Mouse (Mus musculus) spleen, adult 2 months (tissue): ENCODE data around the gene Prps1l3. TPM values are rescaled to one million over a fixed set of nuclear protein-coding genes. Genes with fewer than 3 reads are reported as not detected.
"Not testable (repeated sequence)": the region's sequence is repeated elsewhere in the genome, so short reads cannot be mapped to it uniquely, and the experiment has no call there.

Source experiments
- DNase-seq, 2 experiments: peaks; one replicate each; pipeline versions ENCODE4 v3.0.0 to v3.0.0-alpha.2; 2012 to 2021; ENCODE audit warnings: low spot score in 2 of 2, low read depth in 1 of 2
- H3K27ac ChIP-seq: fragments of 200-500 bp; 2 replicates; pipeline ENCODE4 v1.5.1; 2012; ENCODE audit warnings: low read length, inconsistent platforms; ENCODE audit not compliant: insufficient read depth
- H3K27me3 ChIP-seq: fragments of 200-500 bp; 2 replicates; pipeline ENCODE4 v1.6.1; 2012; ENCODE audit warnings: mild to moderate bottlenecking, moderate library complexity, low read length, inconsistent platforms; ENCODE audit not compliant: control insufficient read depth, insufficient read depth
- H3K36me3 ChIP-seq: fragments of 200-500 bp; 2 replicates; pipeline ENCODE4 v1.6.1; 2012; ENCODE audit warnings: mild to moderate bottlenecking, low read length, inconsistent platforms; ENCODE audit not compliant: control insufficient read depth, insufficient read depth
- H3K4me1 ChIP-seq: fragments of 200-500 bp; 2 replicates; pipeline ENCODE4 v1.6.1; 2011; ENCODE audit warnings: inconsistent platforms; ENCODE audit not compliant: control insufficient read depth, insufficient read depth, insufficient read length
- H3K4me3 ChIP-seq: fragments of 200-500 bp; 2 replicates; pipeline ENCODE4 v1.5.1; 2011; ENCODE audit warnings: mild to moderate bottlenecking, inconsistent platforms; ENCODE audit not compliant: insufficient read depth, insufficient read length; ENCODE audit errors: extremely low read depth
- CTCF ChIP-seq: fragments of 200-500 bp; IDR thresholded peaks from 2 replicates; pipeline ENCODE4 v1.5.1; 2011; ENCODE audit warnings: mild to moderate bottlenecking, inconsistent platforms; ENCODE audit not compliant: insufficient read depth, insufficient read length, insufficient replicate concordance; ENCODE audit errors: extremely low read depth
- POLR2A ChIP-seq: fragments of 200-500 bp; IDR thresholded peaks from 2 replicates; pipeline ENCODE4 v1.6.1; 2011; ENCODE audit warnings: low read depth, low read length, inconsistent platforms
- WGBS: fragments of 180-500 bp; shearing (Covaris S2); methylation state at CpG from one replicate; pipeline ENCODE4 v1.1.7; 2018; 5-methylcytosine and 5-hydroxymethylcytosine counted together
- polyA plus RNA-seq: library from polyadenylated mRNA; depleted of rRNA; stranded (reverse); fragments of >200 nt; gene quantifications from 2 replicates; pipeline ENCODE4 v1.2.3, GENCODE M21; 2012

The Prps1l3 gene
- polyA plus RNA-seq, 1 experiment, result 10.6 TPM

- H3K36me3 ChIP-seq, result no peaks in the 10 kb centered on the region
- peak in 1 of 2 experiments; percentile 33 for DNase-seq
- H3K4me1 ChIP-seq, result peaks cover 3% of the 10 kb centered on the region
- H3K4me3 ChIP-seq, result peak overlapping the region; percentile 64
- H3K27me3 ChIP-seq, result no peaks in the 10 kb centered on the region
- TF ChIP-seq POLR2A (no peak), CTCF (no peak)
- no peak overlapping the region for H3K27ac ChIP-seq
- WGBS, result 10% methylated on average over 30 of the region's 30 CpGs
These were observed 18.6 kb upstream of the Prps1l3 start for GRCm38 (mm10) chr12:57211353-57212311.

GRCm38 (mm10) chr12:57212463-57212862, 17.7 kb upstream of the Prps1l3 start:
- not testable (repeated sequence) for H3K27me3 ChIP-seq, H3K4me1 ChIP-seq, H3K4me3 ChIP-seq, DNase-seq, H3K36me3 ChIP-seq, H3K27ac ChIP-seq
- 85% methylated on average over 5 of the region's 5 CpGs for WGBS

DNA sequence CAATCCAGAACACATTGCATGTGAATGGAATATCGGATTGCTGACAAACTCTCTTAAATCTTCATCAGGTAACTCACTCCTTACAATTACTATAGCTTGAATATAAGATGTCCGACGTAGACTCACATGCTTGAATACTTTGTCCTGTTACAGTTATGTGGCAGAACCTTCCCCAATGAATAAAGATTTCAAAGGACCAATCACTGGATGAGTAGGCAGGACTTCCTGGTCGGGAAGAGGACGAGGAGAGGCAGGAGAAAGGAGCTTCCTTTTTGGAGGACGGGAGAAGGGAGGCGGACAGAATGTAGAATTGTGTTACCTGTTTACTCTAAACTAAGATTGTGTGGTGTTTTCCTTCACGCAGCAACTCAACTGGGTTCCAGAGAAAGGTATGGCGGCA, 3.8 kb upstream of the Prps1l3 start:
- H3K36me3 ChIP-seq, result no peaks in the 10 kb centered on the region
- peaks cover 3% of the 10 kb centered on the region; the same call in 1 of the 2 replicates for H3K4me1 ChIP-seq
- 93% methylated on average over 9 of the region's 9 CpGs for WGBS
- H3K4me3 ChIP-seq, result no peak overlapping the region
- TF ChIP-seq POLR2A (no peak), CTCF (no peak)
- no peaks in the 10 kb centered on the region for H3K27me3 ChIP-seq
- DNase-seq, result no peak
- no peak overlapping the region for H3K27ac ChIP-seq

DNA sequence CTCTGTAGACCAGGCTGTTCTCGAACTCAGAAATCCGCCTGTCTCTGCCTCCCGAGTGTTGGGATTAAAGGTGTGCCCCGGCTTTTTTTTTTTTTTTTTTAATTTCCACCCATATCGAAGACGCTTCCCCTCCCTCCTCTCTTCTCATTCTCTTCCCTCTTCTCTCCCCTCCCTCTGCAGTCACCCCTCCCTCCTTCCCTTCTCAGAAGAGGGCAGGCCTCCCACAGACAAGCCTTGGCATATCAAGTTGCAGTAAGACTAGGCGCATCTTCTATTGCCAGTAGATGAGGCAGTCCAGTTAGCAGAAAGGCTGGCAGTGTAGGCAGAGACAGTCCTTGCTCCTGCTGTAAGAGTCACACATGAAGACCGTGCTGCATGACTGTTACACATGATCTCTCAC, 2.4 kb upstream of the Prps1l3 start:
- TF ChIP-seq POLR2A, result no peak
- no peak for TF ChIP-seq CTCF
- no peaks in the 10 kb centered on the region for H3K36me3 ChIP-seq
- H3K27me3 ChIP-seq, result no peaks in the 10 kb centered on the region
- whole genome bisulfite sequencing, result 80% methylated on average over 3 of the region's 8 CpGs
- H3K4me3 ChIP-seq, result no peak overlapping the region
- no peak for DNase-seq
- H3K4me1 ChIP-seq, result peaks cover 8% of the 10 kb centered on the region; the same call in 1 of the 2 replicates
- no peak overlapping the region for H3K27ac ChIP-seq

DNA sequence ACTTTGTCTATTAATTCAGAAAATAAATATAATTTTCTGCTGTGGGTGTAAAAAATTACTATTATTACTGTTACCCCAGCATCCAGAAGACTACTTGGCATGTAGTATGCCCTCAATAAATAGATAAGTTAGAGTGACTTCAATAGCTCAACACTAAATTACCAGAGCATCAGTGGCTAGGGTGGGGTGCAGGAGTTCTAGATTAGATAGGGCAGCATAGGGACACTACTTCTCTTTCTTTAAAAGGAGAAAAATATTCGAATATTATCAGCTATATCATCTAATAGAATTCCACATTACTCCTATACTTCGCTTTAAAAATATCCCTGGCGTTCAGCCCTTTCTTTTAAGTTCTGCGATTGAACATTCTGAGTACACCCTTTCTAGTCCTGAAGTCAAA, 509 bp upstream of the Prps1l3 start:
- 9% methylated on average over 4 of the region's 4 CpGs for WGBS
- TF ChIP-seq POLR2A (no peak), CTCF (no peak)
- Histone ChIP-seq H3K27ac (peak overlapping the region; percentile 78), H3K4me1 (peaks cover 8% of the 10 kb centered on the region; the same call in 1 of the 2 replicates), H3K27me3 (no peaks in the 10 kb centered on the region), H3K36me3 (no peaks in the 10 kb centered on the region; the same call in 1 of the 2 replicates), H3K4me3 (peak overlapping the region; percentile 66)
- DNase-seq, result no peak

- Histone ChIP-seq H3K4me3 (peak overlapping the region; percentile 69), H3K36me3 (no peaks in the 10 kb centered on the region; the same call in 1 of the 2 replicates), H3K27me3 (no peaks in the 10 kb centered on the region), H3K4me1 (peaks cover 8% of the 10 kb centered on the region; the same call in 1 of the 2 replicates), H3K27ac (no peak overlapping the region)
- DNase-seq, result peak in 1 of 2 experiments; percentile 31
- TF ChIP-seq CTCF (no peak), POLR2A (no peak)
- WGBS, result 39% methylated on average over 14 of the region's 14 CpGs
These were observed 1.1 kb downstream of the Prps1l3 start for GRCm38 (mm10) chr12:57231085-57231875.
